16 mouse cellular contexts compared by ENCODE assay signal in the genomic region with DNA sequence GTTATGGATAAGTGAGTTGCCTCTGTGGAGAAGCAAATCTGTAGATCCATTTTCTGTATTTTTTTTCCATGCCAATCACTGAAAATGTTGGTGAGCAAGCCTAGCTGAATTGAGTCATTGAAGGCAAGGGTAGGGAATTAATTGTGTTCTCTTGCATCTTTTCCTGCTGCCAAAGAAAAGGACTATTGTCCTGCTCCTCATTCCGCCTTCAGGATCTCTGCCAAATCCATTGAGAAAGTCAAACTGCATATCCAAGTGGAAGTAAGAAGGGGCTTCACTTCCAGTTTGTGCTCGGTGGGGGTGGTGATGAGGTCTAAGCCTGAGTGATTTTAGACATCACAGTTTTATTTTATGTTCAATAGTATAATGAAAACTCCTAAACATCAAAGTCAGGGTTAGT.
DNase-seq lines count a peak whose midpoint lies in the region; ATAC-seq lines count a peak whose summit lies in the region.
"Had no signal": no experiment of that assay in that cellular context is flagged by ENCODE, and none has a peak within 500 bp of the region (broad histone marks: within the 10 kb centered on the region; RNA-seq: fewer than 3 reads in every experiment).

No protein-coding gene starts in this region.

- no peaks in the 10 kb centered on the region for H3K27me3 ChIP-seq in hindbrain, embryonic 12.5 days
- H3K27me3 ChIP-seq in hindbrain, embryonic 13.5 days: no peaks in the 10 kb centered on the region
- H3K27me3 ChIP-seq: limb, embryonic 13.5 days; neural tube, embryonic 12.5 days had no signal

- H3K4me1 ChIP-seq in hindbrain, embryonic 12.5 days: no peaks in the 10 kb centered on the region
- no peaks in the 10 kb centered on the region for H3K4me1 ChIP-seq in hindbrain, embryonic 13.5 days (replicated peaks)
- H3K4me1 ChIP-seq: limb, embryonic 13.5 days; neural tube, embryonic 12.5 days had no signal

- H3K9ac ChIP-seq in hindbrain, embryonic 12.5 days: no peak overlapping the region
- no peak overlapping the region for H3K9ac ChIP-seq in hindbrain, embryonic 13.5 days
- H3K9ac ChIP-seq: limb, embryonic 13.5 days; neural tube, embryonic 12.5 days had no signal

- DNase-seq in cerebellum, adult 9-10 months: peak; percentile 31
- peak; percentile 24 for DNase-seq in right cerebral cortex, adult 18-20 months
- DNase-seq in right cerebral cortex, postnatal 36 days (ENCODE audit: low spot score in 2 of 2): no peak
- DNase-seq in telencephalon, adult 2 months (ENCODE audit: low read depth, low spot score): peak; percentile 21
- no peak for DNase-seq in adrenal gland, adult 2 months
- DNase-seq: adrenal gland, postnatal 14 days; embryo, embryonic 11 days; kidney, adult 2 months; kidney, postnatal 36 days; thymus, postnatal 25 days had no signal

- no peak for ATAC-seq in cerebellum, adult (ENCODE audit: insufficient number of reproducible peaks, low FRiP score, low TSS enrichment)
- peak; percentile 48; the same call in 1 of the 2 replicates for ATAC-seq in hindbrain, embryonic 12.5 days (ENCODE audit: low FRiP score)
- no peak for ATAC-seq in hindbrain, embryonic 13.5 days (ENCODE audit: low FRiP score)
- ATAC-seq: midbrain, embryonic 16.5 days had no signal

- H3K4me3 ChIP-seq in hindbrain, embryonic 12.5 days: no peak overlapping the region
- no peak overlapping the region for H3K4me3 ChIP-seq in hindbrain, embryonic 13.5 days
- H3K4me3 ChIP-seq: limb, embryonic 13.5 days; neural tube, embryonic 12.5 days had no signal

- H3K36me3 ChIP-seq in hindbrain, embryonic 12.5 days: no peaks in the 10 kb centered on the region
- no peaks in the 10 kb centered on the region; the same call in 1 of the 2 replicates for H3K36me3 ChIP-seq in hindbrain, embryonic 13.5 days
- H3K36me3 ChIP-seq: limb, embryonic 13.5 days; neural tube, embryonic 12.5 days had no signal

- no peak overlapping the region for H3K27ac ChIP-seq in hindbrain, embryonic 12.5 days
- H3K27ac ChIP-seq in hindbrain, embryonic 13.5 days: no peak overlapping the region
- H3K27ac ChIP-seq: limb, embryonic 13.5 days; neural tube, embryonic 12.5 days had no signal

- no peaks in the 10 kb centered on the region for H3K9me3 ChIP-seq in hindbrain, embryonic 12.5 days (replicated peaks)
- no peaks in the 10 kb centered on the region for H3K9me3 ChIP-seq in hindbrain, embryonic 13.5 days
- H3K9me3 ChIP-seq: limb, embryonic 13.5 days; neural tube, embryonic 12.5 days had no signal

- 26% methylated on average over 2 of the region's 2 CpGs for WGBS in hindbrain, embryonic 12.5 days
- 14% methylated on average over 2 of the region's 2 CpGs for WGBS in hindbrain, embryonic 13.5 days

- H3K4me2 ChIP-seq in hindbrain, embryonic 12.5 days (replicated peaks): no peak overlapping the region
- H3K4me2 ChIP-seq in hindbrain, embryonic 13.5 days: no peak overlapping the region
- H3K4me2 ChIP-seq: limb, embryonic 13.5 days; neural tube, embryonic 12.5 days had no signal

Comparison
In these comparisons a context has a peak if more than half of its experiments do, and no peak if none do; other contexts are left out.
1. DNase-seq: peak in cerebellum, adult 9-10 months (single experiment), right cerebral cortex, adult 18-20 months (single experiment) and telencephalon, adult 2 months (single experiment); none in right cerebral cortex, postnatal 36 days (0 of 2) and adrenal gland, adult 2 months (single experiment).